1 mouse cellular context compared by ENCODE assay signal in genomic region chr15:78327753-78328341, GRCm38 (mm10).
TF ChIP-seq lines count a peak whose summit lies in the region.

No protein-coding gene starts in this region.

TF ChIP-seq in CH12.LX, 34 proteins besides CTCF, POLR2A, EP300 and RAD21:
- TF ChIP-seq NRF1 (IDR thresholded peaks at IDR 0.05; ENCODE audit: low read depth, low read length): 0 out of 2 replicates have a peak, but pooled peaks have one; percentile 19
- peak; percentile 56 for TF ChIP-seq MAX (IDR thresholded peaks at IDR 0.05; ENCODE audit: low read length)
- TF ChIP-seq TCF12 (IDR thresholded peaks at IDR 0.05; ENCODE audit: low read depth, low read length): 0 out of 2 replicates have a peak, but pooled peaks have one; percentile 24
- TF ChIP-seq BHLHE40 (IDR thresholded peaks at IDR 0.05; ENCODE audit: low read depth, low read length): 0 out of 2 replicates have a peak, but pooled peaks have one; percentile 4
- TF ChIP-seq ZMIZ1 (IDR thresholded peaks at IDR 0.05; ENCODE audit: low read depth, low read length): 0 out of 2 replicates have a peak, but pooled peaks have one; percentile 11
- TF ChIP-seq CHD2 (IDR thresholded peaks at IDR 0.05; ENCODE audit: low read length): peak; percentile 71; the same call in 1 of the 2 replicates
- TF ChIP-seq MYC (IDR thresholded peaks at IDR 0.05; ENCODE audit: low read depth, low read length): 0 out of 2 replicates have a peak, but pooled peaks have one; percentile 51
